Mouse (Mus musculus) myocyte (in vitro differentiated cells): ENCODE results near the gene Gm9918. TPM values are rescaled to one million over a fixed set of nuclear protein-coding genes. Genes with fewer than 3 reads are reported as not detected.
"Not testable (repeated sequence)": the region's sequence is repeated elsewhere in the genome, so short reads cannot be mapped to it uniquely, and the experiment has no call there.

Experiments
- H3K27me3 ChIP-seq: one replicate; pipeline ENCODE4 v1.6.1; 2011; ENCODE audit not compliant: control insufficient read depth, insufficient read depth, insufficient read length
- H3K36me3 ChIP-seq: one replicate; pipeline ENCODE4 v1.6.1; 2011; ENCODE audit not compliant: control insufficient read depth, insufficient read depth
- H3K4me2 ChIP-seq: one replicate; pipeline ENCODE4 v1.6.1; 2011; ENCODE audit warnings: low read depth, control low read depth
- H3K4me3 ChIP-seq: one replicate; pipeline ENCODE4 v1.5.1; 2011; ENCODE audit warnings: mild to moderate bottlenecking, control low read depth, moderate library complexity
- H3K79me2 ChIP-seq: one replicate; pipeline ENCODE4 v1.6.1; 2011; ENCODE audit not compliant: control insufficient read depth, insufficient read depth
- H3ac ChIP-seq: one replicate; pipeline ENCODE4 v1.6.1; 2011; ENCODE audit not compliant: control insufficient read depth, insufficient read length
- CEBPB ChIP-seq: IDR thresholded peaks from 2 replicates; pipeline ENCODE4 v1.6.1; 2011; ENCODE audit warnings: mild to moderate bottlenecking, moderate library complexity; ENCODE audit not compliant: poor library complexity, insufficient read depth, severe bottlenecking
- E2F4 ChIP-seq: IDR thresholded peaks from one replicate; pipeline ENCODE4 v1.6.1; 2011; ENCODE audit warnings: mild to moderate bottlenecking, control low read depth, moderate library complexity; ENCODE audit not compliant: insufficient read depth
- MAX ChIP-seq: IDR thresholded peaks from one replicate; pipeline ENCODE4 v1.6.1; 2011; ENCODE audit warnings: low read depth, mild to moderate bottlenecking, control low read depth
- MYOD1 ChIP-seq, 3 experiments: IDR thresholded peaks; one replicate each; pipeline ENCODE4 v1.6.1; 2011; ENCODE audit warnings: control low read depth in 2 of 3, low read depth in 2 of 3, mild to moderate bottlenecking in 2 of 3, moderate library complexity in 1 of 3; ENCODE audit not compliant: insufficient read length in 2 of 3, control insufficient read depth in 1 of 3
- MYOG ChIP-seq, 3 experiments: IDR thresholded peaks; one replicate each; pipeline ENCODE4 v1.6.1; 2011; ENCODE audit warnings: control low read depth in 2 of 3, low read depth in 2 of 3, mild to moderate bottlenecking in 2 of 3; ENCODE audit not compliant: insufficient read length in 2 of 3, control insufficient read depth in 1 of 3, insufficient read depth in 1 of 3
- POLR2A ChIP-seq: IDR thresholded peaks from one replicate; pipeline ENCODE4 v1.6.1; 2011; ENCODE audit warnings: low read depth, mild to moderate bottlenecking, control low read depth, moderate library complexity; ENCODE audit not compliant: insufficient read length
- POLR2AphosphoS2 ChIP-seq: IDR thresholded peaks from one replicate; pipeline ENCODE4 v1.6.1; 2011; ENCODE audit warnings: low read depth, control low read depth; ENCODE audit not compliant: insufficient read length
- REST ChIP-seq: IDR thresholded peaks from one replicate; pipeline ENCODE4 v1.6.1; 2011; ENCODE audit warnings: mild to moderate bottlenecking, control low read depth, moderate library complexity; ENCODE audit not compliant: insufficient read depth, insufficient read length
- SRF ChIP-seq: IDR thresholded peaks from one replicate; pipeline ENCODE4 v1.6.1; 2011; ENCODE audit warnings: low read depth; ENCODE audit not compliant: control insufficient read depth, insufficient read length
- TCF12 ChIP-seq: IDR thresholded peaks from one replicate; pipeline ENCODE4 v1.6.1; 2011; ENCODE audit warnings: mild to moderate bottlenecking, control low read depth; ENCODE audit not compliant: poor library complexity, insufficient read depth, severe bottlenecking
- TCF3 ChIP-seq: IDR thresholded peaks from one replicate; pipeline ENCODE4 v1.6.1; 2011; ENCODE audit warnings: low read depth, control low read depth; ENCODE audit not compliant: insufficient read length
- USF1 ChIP-seq: IDR thresholded peaks from one replicate; pipeline ENCODE4 v1.6.1; 2011; ENCODE audit warnings: low read depth, mild to moderate bottlenecking, control low read depth, moderate library complexity
- polyA plus RNA-seq: library from polyadenylated mRNA; unstranded; fragments of >200 nt; fragmentation: generic; extraction: Trizol; gene quantifications from one replicate; pipeline ENCODE4 v1.2.1, GENCODE M21; 2012; ENCODE audit warnings: missing spikeins

Gene Gm9918
- not detected for polyA plus RNA-seq

DNA sequence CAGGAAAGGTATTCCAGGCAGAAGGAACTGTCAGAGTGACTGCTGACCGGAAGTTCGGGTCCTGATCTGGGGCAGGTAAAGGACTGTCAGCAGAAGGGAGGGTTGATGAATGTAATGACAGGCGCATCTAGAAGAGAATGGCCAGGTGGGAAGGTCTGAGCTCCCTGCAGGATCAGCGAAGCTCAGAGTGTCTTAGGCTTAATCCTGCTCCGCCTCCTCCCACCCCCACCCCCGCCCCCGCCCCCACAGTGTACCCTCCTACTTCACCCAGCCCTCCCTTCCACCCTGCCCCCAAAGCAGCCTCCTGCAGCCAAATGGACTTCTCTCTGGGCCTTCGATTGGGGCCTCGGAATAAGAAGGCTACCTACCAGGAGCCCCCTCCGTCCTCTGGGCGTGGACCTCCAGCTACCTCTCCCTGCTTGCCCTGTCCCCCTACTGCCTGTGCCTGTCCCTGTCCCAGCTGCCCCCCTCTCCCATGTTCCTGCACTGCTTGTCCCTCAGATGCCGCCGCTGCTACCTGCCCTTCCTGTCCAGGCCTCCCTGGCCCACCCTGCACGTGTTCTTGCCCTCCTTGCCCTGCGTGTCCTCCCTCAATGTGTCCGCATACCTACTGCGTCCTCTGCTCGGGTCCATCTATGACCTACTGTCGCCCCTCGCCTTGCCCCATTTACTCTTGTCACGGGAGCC lies at the start of gene Gm9918:
Gene Gm9918 (plus strand): TSS at position 290 of the 687 bp plus-strand sequence.
- Histone ChIP-seq H3K79me2 (no peaks in the 10 kb centered on the region), H3K36me3 (no peaks in the 10 kb centered on the region), H3K4me2 (no peak within 1 kb of the TSS), H3K4me3 (no peak within 1 kb of the TSS), H3ac (no peak within 1 kb of the TSS), H3K27me3 (no peaks in the 10 kb centered on the region)
- TF ChIP-seq E2F4 (no peak), USF1 (no peak), MYOG (IDR thresholded peaks at IDR 0.05; ENCODE audit: control insufficient read depth in 1 of 3, insufficient read depth in 1 of 3, insufficient read length in 2 of 3, low read depth in 2 of 3) (peak in 1 of 3 experiments; percentile 8)

DNA sequence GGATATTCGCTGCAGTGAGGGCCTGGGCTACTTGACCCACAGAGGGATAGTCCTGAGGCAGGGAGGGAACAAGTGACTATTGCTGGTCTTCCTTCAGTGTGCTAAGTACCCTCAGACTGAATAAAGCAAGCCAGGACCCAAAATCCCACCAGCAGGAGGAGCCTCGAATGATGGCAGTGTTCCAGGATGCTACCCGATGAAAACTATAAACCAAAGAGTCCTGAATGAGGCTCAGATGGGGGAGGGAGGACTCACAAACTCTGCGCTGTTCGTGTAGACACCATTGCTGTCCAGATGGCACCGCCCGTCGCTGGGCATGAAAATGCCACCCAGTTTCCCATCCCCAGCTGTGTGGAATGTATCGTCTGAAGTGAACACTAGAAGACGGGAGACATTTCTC lies 48.0 kb upstream of the Gm9918 start:
- Histone ChIP-seq H3K4me2 (no peak overlapping the region), H3ac (no peak overlapping the region), H3K27me3 (no peaks in the 10 kb centered on the region), H3K79me2 (no peaks in the 10 kb centered on the region), H3K36me3 (no peaks in the 10 kb centered on the region), H3K4me3 (no peak overlapping the region)
- TF ChIP-seq TCF12 (no peak), REST (no peak), POLR2AphosphoS2 (no peak), SRF (no peak), MAX (no peak), MYOG (IDR thresholded peaks at IDR 0.05; ENCODE audit: control insufficient read depth in 1 of 3, insufficient read depth in 1 of 3, insufficient read length in 2 of 3, low read depth in 2 of 3) (no peak), TCF3 (no peak), E2F4 (no peak), CEBPB (no peak), USF1 (no peak), MYOD1 (IDR thresholded peaks at IDR 0.05; ENCODE audit: control insufficient read depth in 1 of 3, insufficient read length in 2 of 3, low read depth in 2 of 3) (no peak)

DNA sequence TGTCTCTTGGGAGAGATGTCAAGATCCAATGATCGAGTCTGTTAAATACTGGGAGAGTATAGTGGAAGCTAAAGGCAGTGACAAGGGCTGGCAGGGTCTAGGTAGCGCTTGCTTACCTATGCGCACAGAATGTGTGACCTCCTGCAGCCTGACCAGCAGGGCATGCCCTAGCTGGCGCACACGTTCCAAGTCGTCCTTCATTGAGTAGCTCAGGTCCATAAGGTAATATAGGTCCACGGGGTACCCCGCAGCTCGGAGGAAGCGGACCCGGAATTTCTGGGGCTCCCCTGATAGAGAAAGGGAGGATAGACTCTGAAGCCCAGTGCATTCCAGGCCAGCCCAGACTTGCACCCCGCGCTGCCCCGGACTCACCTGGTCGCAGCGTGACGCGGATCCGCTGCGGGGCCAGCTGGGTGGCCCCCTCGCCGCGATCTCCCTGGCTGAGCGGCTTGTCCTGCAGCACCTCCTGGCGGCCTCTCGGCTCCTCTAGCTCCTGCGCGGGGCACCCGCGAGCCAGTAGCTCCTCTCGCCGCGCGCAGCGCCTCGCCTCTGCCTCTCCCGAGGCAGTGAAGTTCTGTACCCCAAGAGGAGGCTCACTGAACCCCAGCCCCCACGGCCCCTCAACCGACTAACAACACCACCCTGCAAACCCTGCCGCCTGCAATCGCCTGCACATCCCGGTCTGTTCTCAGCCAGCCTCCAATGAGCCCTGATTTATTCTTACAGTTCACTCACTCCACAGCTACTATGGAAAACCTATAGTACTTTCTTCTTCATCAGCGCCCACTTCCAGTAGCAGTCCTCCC lies 46.0 kb upstream of the Gm9918 start:
- Histone ChIP-seq H3ac (no peak overlapping the region), H3K36me3 (no peaks in the 10 kb centered on the region), H3K27me3 (no peaks in the 10 kb centered on the region), H3K4me2 (peak overlapping the region; percentile 68), H3K79me2 (no peaks in the 10 kb centered on the region), H3K4me3 (no peak overlapping the region)
- TF ChIP-seq MAX, result no peak
- no peak for TF ChIP-seq REST
- TF ChIP-seq POLR2A, result no peak
- TF ChIP-seq SRF, result no peak
- peak in 1 of 3 experiments; percentile 45 for TF ChIP-seq MYOG (IDR thresholded peaks at IDR 0.05; ENCODE audit: control insufficient read depth in 1 of 3, insufficient read depth in 1 of 3, insufficient read length in 2 of 3, low read depth in 2 of 3)
- TF ChIP-seq MYOD1 (IDR thresholded peaks at IDR 0.05; ENCODE audit: control insufficient read depth in 1 of 3, insufficient read length in 2 of 3, low read depth in 2 of 3), result peak in 2 of 3 experiments; percentile 16 to 29
- TF ChIP-seq E2F4, result no peak
- no peak for TF ChIP-seq TCF3
- TF ChIP-seq CEBPB, result no peak
- no peak for TF ChIP-seq TCF12

DNA sequence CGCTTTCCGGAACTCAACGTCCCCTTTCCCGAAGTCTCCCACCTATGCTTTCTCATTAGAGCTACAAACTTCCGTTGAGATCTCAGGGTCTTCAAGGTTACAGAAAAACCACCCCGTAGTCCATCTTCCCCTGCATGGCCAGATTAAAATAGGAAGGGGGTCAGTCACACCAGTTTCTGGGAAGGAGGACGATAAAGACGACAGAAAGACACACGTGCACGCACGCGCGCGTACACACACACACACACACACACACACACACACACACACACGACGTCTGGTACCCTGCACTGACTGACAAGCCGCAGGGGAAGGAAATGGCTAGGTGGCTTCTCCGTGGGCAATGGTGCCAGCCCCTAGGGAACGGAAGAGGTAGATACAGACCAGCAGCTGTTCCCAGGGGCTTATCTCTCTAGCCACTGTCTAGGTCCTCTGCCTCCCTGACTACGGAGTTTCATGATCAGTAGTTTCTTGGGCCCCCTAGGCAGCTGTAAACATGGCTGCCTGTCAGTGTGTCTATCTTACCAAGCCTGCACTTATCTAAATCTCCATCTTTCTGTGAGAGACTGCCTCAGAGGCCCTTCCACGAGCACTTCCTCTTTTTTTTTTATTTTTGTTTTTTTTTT lies 45.3 kb upstream of the Gm9918 start:
- TF ChIP-seq TCF3, result no peak
- no peak for TF ChIP-seq MYOG (IDR thresholded peaks at IDR 0.05; ENCODE audit: control insufficient read depth in 1 of 3, insufficient read depth in 1 of 3, insufficient read length in 2 of 3, low read depth in 2 of 3)
- no peak for TF ChIP-seq TCF12
- no peak for TF ChIP-seq MAX
- TF ChIP-seq E2F4, result no peak
- no peak for TF ChIP-seq SRF
- no peak for TF ChIP-seq REST
- no peak for TF ChIP-seq POLR2AphosphoS2
- TF ChIP-seq USF1, result no peak
- TF ChIP-seq CEBPB, result no peak
- TF ChIP-seq POLR2A, result no peak
- no peak for TF ChIP-seq MYOD1 (IDR thresholded peaks at IDR 0.05; ENCODE audit: control insufficient read depth in 1 of 3, insufficient read length in 2 of 3, low read depth in 2 of 3)
- H3K36me3 ChIP-seq, result no peaks in the 10 kb centered on the region
- peak overlapping the region; percentile 68 for H3K4me2 ChIP-seq
- no peak overlapping the region for H3ac ChIP-seq
- no peak overlapping the region for H3K4me3 ChIP-seq
- H3K79me2 ChIP-seq, result no peaks in the 10 kb centered on the region
- H3K27me3 ChIP-seq, result no peaks in the 10 kb centered on the region

- H3K4me3 ChIP-seq, H3K36me3 ChIP-seq, H3K79me2 ChIP-seq, H3ac ChIP-seq, H3K4me2 ChIP-seq, H3K27me3 ChIP-seq: not testable (repeated sequence)
These were observed 44.7 kb upstream of the Gm9918 start for GRCm38 (mm10) chr15:102225619-102226018.
